Mouse (Mus musculus) E14TG2a.4 (cell line): Measurements from ENCODE around the gene Lats2.

Experiments used
- CTCF ChIP-seq: conservative IDR thresholded peaks from 2 replicates; pipeline ENCODE4 v1.5.1; 2014; ENCODE audit warnings: low read length
- NANOG ChIP-seq: IDR thresholded peaks from 2 replicates; pipeline ENCODE4 v1.6.1; 2014; ENCODE audit warnings: borderline replicate concordance, low read length, mixed read lengths
- POU5F1 ChIP-seq: IDR thresholded peaks from 2 replicates; pipeline ENCODE4 v1.6.1; 2014; ENCODE audit warnings: low read length, borderline replicate concordance

GRCm38 (mm10) chr14:57736141-57736540 is 22.0 kb downstream of the Lats2 start:
- TF ChIP-seq CTCF (no peak), NANOG (no peak), POU5F1 (no peak)
